Mouse (Mus musculus) central nervous system, embryonic 14 days (tissue): Measurements from ENCODE around the gene Rbmxl1. TPM values are rescaled to one million over a fixed set of nuclear protein-coding genes. Genes with fewer than 3 reads are reported as not detected.

ENCODE experiments used
- polyA plus RNA-seq: library from polyadenylated mRNA; depleted of rRNA; stranded (reverse); fragments of >200 nt; gene quantifications from 2 replicates; pipeline ENCODE4 v1.2.3, GENCODE M21; 2012; rRNA removed

The Rbmxl1 gene
- 156 and 185 TPM in 2 replicates for polyA plus RNA-seq

DNA sequence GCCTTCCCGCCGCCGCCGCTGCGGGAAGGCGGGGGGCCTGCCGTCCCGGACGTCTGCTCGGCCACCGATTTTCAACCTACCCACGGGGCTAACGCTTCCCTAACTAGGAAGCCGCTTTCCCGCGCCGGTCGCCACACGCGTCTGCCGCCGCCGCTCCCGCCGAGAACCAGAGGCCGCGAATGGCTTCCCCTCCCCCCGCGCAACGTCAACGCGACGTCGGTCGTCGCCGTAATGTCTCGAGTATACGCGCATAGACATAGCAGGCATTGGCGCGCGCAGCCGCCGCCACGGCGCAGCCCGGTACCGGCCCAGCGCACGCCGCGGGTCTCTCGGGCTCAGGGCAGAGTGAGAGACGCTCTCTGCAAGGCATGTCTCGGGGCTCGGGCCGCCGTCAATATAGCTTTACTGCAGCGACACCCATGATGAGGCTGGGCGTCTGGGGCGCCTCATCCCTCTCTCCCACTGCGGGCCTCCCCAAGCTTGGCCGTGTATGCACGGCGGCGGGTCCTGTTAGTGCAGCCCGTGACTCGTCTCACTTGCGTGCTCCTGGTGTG, at the start of gene Rbmxl1:
Rbmxl1 (minus strand) TSS at position 180 of the 554 bp plus-strand sequence.

DNA sequence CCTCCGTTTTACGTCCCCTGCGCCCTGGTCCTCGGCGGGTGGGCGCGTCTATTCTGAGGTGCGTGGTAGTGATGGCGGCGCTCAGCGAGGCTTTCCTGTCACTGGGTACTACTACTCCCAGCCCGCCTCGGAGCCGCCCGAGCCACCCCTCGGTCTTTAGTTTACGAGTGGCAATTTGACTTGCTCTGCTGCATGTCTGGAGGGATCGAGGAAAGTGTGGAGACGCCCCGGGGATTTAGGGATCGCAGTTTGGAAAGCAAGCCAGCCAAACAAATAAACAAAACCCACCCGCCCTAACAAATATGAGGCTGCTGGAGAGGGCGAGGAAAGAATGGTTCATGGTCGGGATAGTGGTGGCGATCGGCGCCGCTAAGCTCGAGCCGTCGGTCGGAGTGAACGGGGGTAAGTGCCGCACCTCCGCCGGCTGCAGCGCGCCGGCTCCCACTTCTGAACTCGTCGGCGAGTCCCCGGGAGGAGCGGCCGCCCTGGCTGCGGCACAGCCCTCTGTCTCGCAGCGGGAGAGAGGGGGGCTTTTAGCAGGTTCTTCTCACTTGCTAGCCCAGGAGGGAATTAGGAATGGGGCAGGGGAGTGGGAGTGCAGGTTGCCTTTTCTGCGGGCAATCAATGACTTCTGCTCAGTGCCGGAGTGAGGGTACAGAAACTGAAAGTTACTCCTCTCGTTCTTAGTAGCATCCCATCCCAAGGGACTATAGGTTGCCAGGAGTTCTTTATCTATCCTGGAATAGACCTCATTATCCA, 754 bp upstream of the Rbmxl1 start, which contains the start of gene Slc10a7:
Slc10a7 (plus strand) TSS at position 74 of the 759 bp plus-strand sequence.

Other genes with a start within 250 kb of the Rbmxl1 start
- gene Pou4f2, start 72.3 kb downstream of the Rbmxl1 start, polyA plus RNA-seq = 7.6 and 10.7 TPM in 2 replicates
- gene Slc10a7, start 448 bp upstream of the Rbmxl1 start, polyA plus RNA-seq = 10.1 and 11.6 TPM in 2 replicates